Mouse (Mus musculus) cerebellum, postnatal 10 days (tissue): ENCODE data around the gene Abcb4.
"Not testable (repeated sequence)": the region's sequence is repeated elsewhere in the genome, so short reads cannot be mapped to it uniquely, and the experiment has no call there.

Experiments used
- DNase-seq, 2 experiments: peaks; one replicate each; pipeline ENCODE4 v3.0.0; 2021; ENCODE audit warnings: mixed read lengths in 2 of 2

The Abcb4 gene

DNA sequence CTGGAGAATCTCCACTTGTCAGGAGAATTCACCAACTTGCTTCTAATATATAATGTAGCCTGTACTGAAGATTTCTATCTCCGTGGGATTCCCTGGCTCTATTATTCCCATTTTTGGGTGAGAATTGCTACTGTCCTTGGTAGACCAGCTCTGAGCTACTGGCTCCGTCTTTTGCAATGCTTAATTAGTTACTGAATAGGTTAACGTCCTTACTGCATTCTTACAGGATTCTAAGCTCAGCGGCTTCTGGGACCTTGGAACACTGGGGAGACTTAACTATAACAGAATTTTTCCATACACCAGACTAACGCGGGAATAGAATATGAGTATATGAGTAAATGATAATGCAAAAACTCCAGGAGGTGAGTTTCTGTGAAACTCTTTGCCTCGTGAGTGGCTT, 106.5 kb downstream of the Abcb4 start:
- DNase-seq: not testable (repeated sequence)

DNA sequence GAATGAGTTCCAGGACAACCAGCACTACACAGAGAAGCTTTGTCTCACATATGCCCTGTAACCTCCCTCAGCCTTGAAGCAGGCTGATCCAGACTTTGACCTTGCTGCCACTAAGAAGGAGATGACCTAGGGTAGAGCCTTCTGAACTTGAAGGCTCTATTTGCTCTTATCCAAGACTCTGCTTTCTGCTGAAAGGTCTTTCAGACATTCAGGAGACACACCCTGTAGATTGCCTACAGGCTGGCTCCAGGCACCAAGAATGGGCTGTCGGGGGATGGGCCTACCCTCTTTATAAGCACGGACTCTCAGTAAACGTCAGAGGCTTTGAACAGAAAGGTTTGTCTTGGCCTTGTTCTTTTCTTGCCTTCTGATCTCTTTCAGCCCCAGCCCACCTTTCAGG, 113.1 kb downstream of the Abcb4 start:
- not testable (repeated sequence) for DNase-seq
